Mouse (Mus musculus): ENCODE measurements at regions not wholly inside any gene's neighbourhood (a gene's known extent, or its start where the extent isn't known, plus 50 kb on each side); places are given as distances from the start of the nearest gene placed in this dataset.

DNA sequence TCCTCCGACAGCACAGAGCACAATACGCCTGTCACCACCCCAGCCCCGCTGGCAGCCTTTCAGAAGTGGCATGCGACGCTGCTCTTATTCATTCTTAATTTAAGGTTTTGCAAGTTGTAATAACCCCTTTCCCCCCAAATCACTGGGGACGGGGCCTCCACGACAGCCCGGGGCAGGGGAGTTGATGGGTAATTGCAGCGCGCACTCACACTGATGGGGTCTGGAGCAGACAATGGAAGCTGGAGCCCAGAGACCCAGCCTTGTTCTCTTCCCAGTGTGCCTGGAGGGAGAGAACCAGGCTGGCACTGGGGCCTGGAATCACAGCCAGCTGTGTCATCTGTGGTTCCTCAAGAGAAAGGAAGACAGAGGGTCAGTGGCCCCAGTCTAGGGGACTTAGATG lies 54.2 kb upstream of the Casz1 start:
- TF ChIP-seq MAFK (IDR thresholded peaks at IDR 0.05; ENCODE audit: insufficient read depth, low read depth, low read length) (no peak), CHD2 (IDR thresholded peaks at IDR 0.05; ENCODE audit: low read depth, low read length) (no peak), ZC3H11A (IDR thresholded peaks at IDR 0.05; ENCODE audit: borderline replicate concordance, low read depth, low read length) (no peak), ZNF384 (IDR thresholded peaks at IDR 0.05; ENCODE audit: low read depth, low read length) (no peak), HCFC1 (IDR thresholded peaks at IDR 0.05; ENCODE audit: borderline replicate concordance, insufficient read depth, low read length) (no peak)

Measured in ES-E14 (cell line).